Mouse (Mus musculus): ENCODE data around the gene Copg1.
A peak's percentile ranks its signal among the peaks of the same experiment; 100 is the strongest.
"Not testable (repeated sequence)": the region's sequence is repeated elsewhere in the genome, so short reads cannot be mapped to it uniquely, and the experiment has no call there.

The Copg1 gene

GRCm38 (mm10) chr6:87875562-87875961 lies 12.1 kb upstream of the Copg1 start:
- DNase-seq (ENCODE audit: low read depth): no peak

GRCm38 (mm10) chr6:87876068-87876643 lies 11.5 kb upstream of the Copg1 start:
- no peak for DNase-seq (ENCODE audit: low read depth)

- DNase-seq (ENCODE audit: low read depth): no peak
These were observed 8.6 kb upstream of the Copg1 start for GRCm38 (mm10) chr6:87879010-87879409.

- DNase-seq (ENCODE audit: low read depth): no peak
These were observed 8.0 kb upstream of the Copg1 start for GRCm38 (mm10) chr6:87879628-87880027.

- no peak for DNase-seq (ENCODE audit: low read depth)
These were observed 5.4 kb upstream of the Copg1 start for GRCm38 (mm10) chr6:87882221-87882620.

- no peak for DNase-seq (ENCODE audit: low read depth)
These were observed 4.8 kb upstream of the Copg1 start for GRCm38 (mm10) chr6:87882816-87883215.

GRCm38 (mm10) chr6:87886721-87887120 lies 893 bp upstream of the Copg1 start:
- DNase-seq (ENCODE audit: low read depth): no peak

- DNase-seq (ENCODE audit: low read depth): no peak
These were observed 6.3 kb downstream of the Copg1 start for GRCm38 (mm10) chr6:87893931-87894330.

GRCm38 (mm10) chr6:87898028-87898427 lies 10.4 kb downstream of the Copg1 start:
- no peak for DNase-seq (ENCODE audit: low read depth)

- DNase-seq (ENCODE audit: low read depth): no peak
These were observed 19.0 kb downstream of the Copg1 start for GRCm38 (mm10) chr6:87906632-87907031.

- DNase-seq (ENCODE audit: low read depth): no peak
These were observed 21.6 kb downstream of the Copg1 start for GRCm38 (mm10) chr6:87909181-87909580.

- no peak for DNase-seq (ENCODE audit: low read depth)
These were observed 23.9 kb downstream of the Copg1 start for GRCm38 (mm10) chr6:87911559-87911958.

- DNase-seq (ENCODE audit: low read depth): no peak
These were observed 26.2 kb downstream of the Copg1 start, which contains the start of gene Hmces for GRCm38 (mm10) chr6:87913661-87914325. Gene Hmces (plus strand): TSS chr6:87913935.

- no peak for DNase-seq (ENCODE audit: low read depth)
These were observed 26.9 kb downstream of the Copg1 start for GRCm38 (mm10) chr6:87914326-87915102.

GRCm38 (mm10) chr6:87915939-87916338 lies 28.3 kb downstream of the Copg1 start:
- peak; percentile 33 for DNase-seq (ENCODE audit: low read depth)

- no peak for DNase-seq (ENCODE audit: low read depth)
These were observed 33.6 kb downstream of the Copg1 start for GRCm38 (mm10) chr6:87921201-87921600.

GRCm38 (mm10) chr6:87923624-87924023 lies 36.0 kb downstream of the Copg1 start:
- no peak for DNase-seq (ENCODE audit: low read depth)

GRCm38 (mm10) chr6:87935037-87935436 lies 47.4 kb downstream of the Copg1 start:
- DNase-seq (ENCODE audit: low read depth): no peak

- no peak for DNase-seq (ENCODE audit: low read depth)
These were observed 49.7 kb downstream of the Copg1 start for GRCm38 (mm10) chr6:87937178-87937788.

- DNase-seq (ENCODE audit: low read depth): no peak
These were observed 51.3 kb downstream of the Copg1 start for GRCm38 (mm10) chr6:87938941-87939340.

GRCm38 (mm10) chr6:87942179-87942578 lies 54.6 kb downstream of the Copg1 start:
- DNase-seq (ENCODE audit: low read depth): no peak

GRCm38 (mm10) chr6:87962457-87962856 lies 74.8 kb downstream of the Copg1 start:
- DNase-seq (ENCODE audit: low read depth): not testable (repeated sequence)
